Comparison of ENCODE assay signal across 12 mouse cellular contexts in genomic region chr17:10408681-10409081, GRCm38 (mm10).
A peak's percentile ranks its signal among the peaks of the same experiment; 100 is the strongest.
DNase-seq lines count a peak whose midpoint lies in the region; ATAC-seq and TF ChIP-seq lines count a peak whose summit lies in the region.
"Had no signal": no experiment of that assay in that cellular context is flagged by ENCODE, and none has a peak within 500 bp of the region (broad histone marks: within the 10 kb centered on the region; RNA-seq: fewer than 3 reads in every experiment).

No protein-coding gene starts in this region.

- peaks cover 6 to 8% of the 10 kb centered on the region in 2 experiments; a peak in 3 of 4 replicates for H3K4me1 ChIP-seq in ES-E14 (ENCODE audit: control insufficient read depth in 2 of 2, insufficient read depth in 2 of 2, low read length in 2 of 2, poor library complexity in 1 of 2)
- peaks cover 20% of the 10 kb centered on the region for H3K4me1 ChIP-seq in embryonic facial prominence, embryonic 13.5 days

- no peak overlapping the region for H3K9ac ChIP-seq in ES-E14 (ENCODE audit: insufficient read depth, low read depth, low read length, poor library complexity, severe bottlenecking)
- no peak overlapping the region for H3K9ac ChIP-seq in embryonic facial prominence, embryonic 13.5 days
- H3K9ac ChIP-seq: liver, postnatal 0 days had no signal

- in situ Hi-C loops in ES-E14 (cut with MboI; ENCODE audit: low sequenced_read_pairs in 2 of 2, unreplicated experiment in 2 of 2): no loop called here

- no peak overlapping the region for H3K4me3 ChIP-seq in ES-E14 (ENCODE audit: insufficient read depth in 1 of 2, low read depth in 1 of 2, low read length in 2 of 2, poor library complexity in 1 of 2, severe bottlenecking in 1 of 2)
- no peak overlapping the region for H3K4me3 ChIP-seq in embryonic facial prominence, embryonic 13.5 days

- H3K36me3 ChIP-seq in ES-E14 (ENCODE audit: control insufficient read depth, insufficient read depth, low read length, poor library complexity, severe bottlenecking): no peaks in the 10 kb centered on the region
- H3K36me3 ChIP-seq in embryonic facial prominence, embryonic 13.5 days: no peaks in the 10 kb centered on the region

- no peak overlapping the region for H3K27ac ChIP-seq in ES-E14 (ENCODE audit: insufficient read depth, low read depth, low read length, poor library complexity, severe bottlenecking)
- 0 out of 2 replicates have a peak overlapping the region, but pooled peaks have one; percentile 44 for H3K27ac ChIP-seq in embryonic facial prominence, embryonic 13.5 days

- 18% methylated on average over 4 of the region's 4 CpGs for WGBS in embryonic facial prominence, embryonic 13.5 days

- no peaks in the 10 kb centered on the region for H3K9me3 ChIP-seq in ES-E14 (ENCODE audit: control insufficient read depth, insufficient read depth, low read depth, low read length)
- no peaks in the 10 kb centered on the region for H3K9me3 ChIP-seq in embryonic facial prominence, embryonic 13.5 days

- H3K4me2 ChIP-seq in embryonic facial prominence, embryonic 13.5 days: no peak overlapping the region

- DNase-seq in cerebellum, postnatal 10 days: peak; percentile 29 to 51
- no peak for DNase-seq in cerebellum, adult 9-11 months
- DNase-seq in kidney, adult 11 months: peak; percentile 27
- no peak for DNase-seq in kidney, postnatal 14 days
- peak; percentile 46 for DNase-seq in ES-E14 (ENCODE audit: low read depth, low spot score)
- no peak for DNase-seq in urinary bladder, postnatal 36 days (ENCODE audit: low spot score in 2 of 2)
- no peak for DNase-seq in cerebellum, postnatal 14 days
- DNase-seq: liver, postnatal 0 days; right cerebral cortex, adult 18-20 months; thymus, adult 18-20 months had no signal

- no peak for ATAC-seq in embryonic facial prominence, embryonic 13.5 days (ENCODE audit: insufficient number of reproducible peaks, insufficient read depth, low FRiP score, low TSS enrichment, low read depth)
- ATAC-seq: activated CD4-positive, CD25-positive, alpha-beta regulatory T cell, adult 4 months; liver, postnatal 0 days had no signal

- peaks cover 5% of the 10 kb centered on the region for H3K27me3 ChIP-seq in embryonic facial prominence, embryonic 13.5 days

TF ChIP-seq in ES-E14, 5 proteins besides CTCF, POLR2A, EP300 and RAD21:
- no peak for TF ChIP-seq CHD2 (IDR thresholded peaks at IDR 0.05; ENCODE audit: low read depth, low read length)
- TF ChIP-seq MAFK (IDR thresholded peaks at IDR 0.05; ENCODE audit: insufficient read depth, low read depth, low read length): no peak
- TF ChIP-seq ZNF384 (IDR thresholded peaks at IDR 0.05; ENCODE audit: low read depth, low read length): no peak
- no peak for TF ChIP-seq HCFC1 (IDR thresholded peaks at IDR 0.05; ENCODE audit: borderline replicate concordance, insufficient read depth, low read length)
- TF ChIP-seq ZC3H11A (IDR thresholded peaks at IDR 0.05; ENCODE audit: borderline replicate concordance, low read depth, low read length): no peak

Comparison
In these comparisons a context has a peak if more than half of its experiments do, and no peak if none do; other contexts are left out.
1. DNase-seq: peak in cerebellum, postnatal 10 days (2 of 2), kidney, adult 11 months (single experiment) and ES-E14 (single experiment); none in cerebellum, adult 9-11 months (single experiment), kidney, postnatal 14 days (single experiment), urinary bladder, postnatal 36 days (0 of 2) and cerebellum, postnatal 14 days (0 of 2).